Mouse (Mus musculus) heart, embryonic 12.5 days (tissue): ENCODE data around the gene Ctnna3. TPM values are rescaled to one million over a fixed set of nuclear protein-coding genes. Genes with fewer than 3 reads are reported as not detected.

Experiments used
- ATAC-seq: fragments of 200-750 bp; cut with Nextera tagmentation; 2 replicates; pipeline ENCODE4 v1.8.0; 2017; ENCODE audit warnings: moderate TSS enrichment, moderate library complexity; ENCODE audit not compliant: insufficient number of reproducible peaks, low FRiP score
- H3K27ac ChIP-seq: fragments of 300-500 bp; sonication (generic); 2 replicates; pipeline ENCODE4 v1.5.1; 2016; ENCODE audit warnings: mild to moderate bottlenecking, moderate library complexity; ENCODE audit not compliant: poor library complexity, severe bottlenecking
- H3K27me3 ChIP-seq: fragments of 300-500 bp; sonication (generic); replicated peaks from 2 replicates; pipeline ENCODE4 v1.6.1; 2016; ENCODE audit warnings: mild to moderate bottlenecking, moderate library complexity
- H3K36me3 ChIP-seq: fragments of 300-500 bp; sonication (generic); 2 replicates; pipeline ENCODE4 v1.6.1; 2016; ENCODE audit warnings: mild to moderate bottlenecking, moderate library complexity
- H3K4me1 ChIP-seq: fragments of 300-500 bp; sonication (generic); replicated peaks from 2 replicates; pipeline ENCODE4 v1.6.1; 2016; ENCODE audit warnings: mild to moderate bottlenecking
- H3K4me2 ChIP-seq: fragments of 300-500 bp; sonication (generic); 2 replicates; pipeline ENCODE4 v1.6.1; 2016; ENCODE audit warnings: mild to moderate bottlenecking, moderate library complexity
- H3K4me3 ChIP-seq: fragments of 300-500 bp; sonication (generic); 2 replicates; pipeline ENCODE4 v1.5.1; 2016; ENCODE audit warnings: mild to moderate bottlenecking
- H3K9ac ChIP-seq: fragments of 300-500 bp; sonication (generic); 2 replicates; pipeline ENCODE4 v1.6.1; 2016; ENCODE audit warnings: mild to moderate bottlenecking, moderate library complexity
- H3K9me3 ChIP-seq: fragments of 300-500 bp; sonication (generic); replicated peaks from 2 replicates; pipeline ENCODE4 v1.6.1; 2016; ENCODE audit warnings: mild to moderate bottlenecking, moderate library complexity
- WGBS: fragments of 180-500 bp; shearing (Covaris S2); methylation state at CpG from one replicate; pipeline ENCODE4 v1.1.7; 2016; 5-methylcytosine and 5-hydroxymethylcytosine counted together
- polyA plus RNA-seq: library from polyadenylated mRNA; unstranded; fragments of >200 nt; fragmentation: Nextera tagmentation; extraction: Ambion mirVana; gene quantifications from 2 replicates; pipeline ENCODE4 v1.2.1, GENCODE M21; 2016

Ctnna3 gene
- polyA plus RNA-seq, 1 experiment from 2014 or later = 24.0 TPM

GRCm38 (mm10) chr10:63541754-63542153 is 111.9 kb downstream of the Ctnna3 start:
- Histone ChIP-seq H3K4me1 (peaks cover 28% of the 10 kb centered on the region), H3K36me3 (peaks cover 17% of the 10 kb centered on the region), H3K4me2 (peak overlapping the region; percentile 21; the same call in 1 of the 2 replicates), H3K27me3 (no peaks in the 10 kb centered on the region), H3K9ac (no peak overlapping the region), H3K27ac (peak overlapping the region; percentile 92), H3K9me3 (no peaks in the 10 kb centered on the region), H3K4me3 (no peak overlapping the region)
- ATAC-seq = peak; percentile 81
- 15% methylated on average over 5 of the region's 5 CpGs for whole genome bisulfite sequencing

- H3K4me1 ChIP-seq = peaks cover 33% of the 10 kb centered on the region
- H3K9me3 ChIP-seq = no peaks in the 10 kb centered on the region
- no peak for ATAC-seq
- H3K9ac ChIP-seq = no peak overlapping the region
- H3K4me2 ChIP-seq = 0 out of 2 replicates have a peak overlapping the region, but pooled peaks have one; percentile 21
- peak overlapping the region; percentile 92 for H3K27ac ChIP-seq
- WGBS = 58% methylated on average over 6 of the region's 6 CpGs
- H3K27me3 ChIP-seq = no peaks in the 10 kb centered on the region
- no peak overlapping the region for H3K4me3 ChIP-seq
- peaks cover 15% of the 10 kb centered on the region for H3K36me3 ChIP-seq
Measured at GRCm38 (mm10) chr10:63542493-63542892, 112.6 kb downstream of the Ctnna3 start.

GRCm38 (mm10) chr10:63566691-63567090 is 136.8 kb downstream of the Ctnna3 start:
- no peaks in the 10 kb centered on the region for H3K4me1 ChIP-seq
- peaks cover 29% of the 10 kb centered on the region for H3K36me3 ChIP-seq
- no peak overlapping the region for H3K4me2 ChIP-seq
- no peak overlapping the region for H3K4me3 ChIP-seq
- H3K27ac ChIP-seq = no peak overlapping the region
- H3K9me3 ChIP-seq = peaks cover 4% of the 10 kb centered on the region
- no peak overlapping the region for H3K9ac ChIP-seq
- 77% methylated on average over 8 of the region's 8 CpGs for WGBS
- H3K27me3 ChIP-seq = no peaks in the 10 kb centered on the region
- ATAC-seq = no peak

GRCm38 (mm10) chr10:63571561-63571960 is 141.7 kb downstream of the Ctnna3 start:
- H3K36me3 ChIP-seq = peaks cover 47% of the 10 kb centered on the region
- no peak overlapping the region for H3K27ac ChIP-seq
- H3K9ac ChIP-seq = no peak overlapping the region
- H3K4me3 ChIP-seq = no peak overlapping the region
- no peak for ATAC-seq
- H3K4me2 ChIP-seq = no peak overlapping the region
- H3K4me1 ChIP-seq = no peaks in the 10 kb centered on the region
- peaks cover 10% of the 10 kb centered on the region for H3K9me3 ChIP-seq
- no peaks in the 10 kb centered on the region for H3K27me3 ChIP-seq

GRCm38 (mm10) chr10:63572866-63573265 is 143.0 kb downstream of the Ctnna3 start:
- ATAC-seq = no peak
- Histone ChIP-seq H3K36me3 (peaks cover 38% of the 10 kb centered on the region), H3K4me1 (no peaks in the 10 kb centered on the region), H3K4me2 (no peak overlapping the region), H3K27me3 (no peaks in the 10 kb centered on the region), H3K9me3 (peaks cover 10% of the 10 kb centered on the region), H3K27ac (no peak overlapping the region), H3K9ac (no peak overlapping the region), H3K4me3 (no peak overlapping the region)
- 84% methylated on average over 7 of the region's 7 CpGs for whole genome bisulfite sequencing

GRCm38 (mm10) chr10:63574100-63574609 is 144.3 kb downstream of the Ctnna3 start:
- peaks cover 10% of the 10 kb centered on the region for H3K9me3 ChIP-seq
- H3K4me3 ChIP-seq = no peak overlapping the region
- no peak overlapping the region for H3K4me2 ChIP-seq
- ATAC-seq = peak; percentile 36; the same call in 1 of the 2 replicates
- 79% methylated on average over 7 of the region's 7 CpGs for WGBS
- no peaks in the 10 kb centered on the region for H3K4me1 ChIP-seq
- no peak overlapping the region for H3K27ac ChIP-seq
- H3K9ac ChIP-seq = no peak overlapping the region
- H3K27me3 ChIP-seq = no peaks in the 10 kb centered on the region
- H3K36me3 ChIP-seq = peaks cover 31% of the 10 kb centered on the region

GRCm38 (mm10) chr10:63582608-63583007 is 152.7 kb downstream of the Ctnna3 start:
- Histone ChIP-seq H3K4me2 (no peak overlapping the region), H3K9ac (no peak overlapping the region), H3K27ac (no peak overlapping the region), H3K4me1 (peaks cover 7% of the 10 kb centered on the region; the same call in 1 of the 2 replicates), H3K27me3 (no peaks in the 10 kb centered on the region), H3K9me3 (no peaks in the 10 kb centered on the region), H3K36me3 (no peaks in the 10 kb centered on the region), H3K4me3 (no peak overlapping the region)
- 12% methylated on average over 14 of the region's 14 CpGs for WGBS
- ATAC-seq = 0 out of 2 replicates have a peak, but pooled peaks have one; percentile 9

GRCm38 (mm10) chr10:63583798-63584374 is 154.0 kb downstream of the Ctnna3 start:
- H3K4me3 ChIP-seq = no peak overlapping the region
- H3K4me2 ChIP-seq = no peak overlapping the region
- H3K9ac ChIP-seq = no peak overlapping the region
- H3K4me1 ChIP-seq = peaks cover 18% of the 10 kb centered on the region
- H3K27me3 ChIP-seq = no peaks in the 10 kb centered on the region
- WGBS = 64% methylated on average over 20 of the region's 20 CpGs
- no peak overlapping the region for H3K27ac ChIP-seq
- no peaks in the 10 kb centered on the region for H3K36me3 ChIP-seq
- no peaks in the 10 kb centered on the region for H3K9me3 ChIP-seq
- ATAC-seq = no peak

- peaks cover 10% of the 10 kb centered on the region for H3K36me3 ChIP-seq
- H3K4me1 ChIP-seq = peaks cover 6% of the 10 kb centered on the region; the same call in 1 of the 2 replicates
- H3K27me3 ChIP-seq = no peaks in the 10 kb centered on the region
- H3K4me2 ChIP-seq = no peak overlapping the region
- no peak overlapping the region for H3K27ac ChIP-seq
- peaks cover 3% of the 10 kb centered on the region; the same call in 1 of the 2 replicates for H3K9me3 ChIP-seq
- no peak overlapping the region for H3K9ac ChIP-seq
- WGBS = 79% methylated on average over 5 of the region's 5 CpGs
- no peak for ATAC-seq
- H3K4me3 ChIP-seq = no peak overlapping the region
Measured at GRCm38 (mm10) chr10:63599417-63599816, 169.5 kb downstream of the Ctnna3 start.

GRCm38 (mm10) chr10:63601206-63601605 is 171.3 kb downstream of the Ctnna3 start:
- Histone ChIP-seq H3K4me2 (no peak overlapping the region), H3K4me3 (no peak overlapping the region), H3K27me3 (no peaks in the 10 kb centered on the region), H3K27ac (peak overlapping the region; percentile 89), H3K9me3 (peaks cover 15% of the 10 kb centered on the region), H3K36me3 (peaks cover 8% of the 10 kb centered on the region), H3K9ac (no peak overlapping the region), H3K4me1 (peaks cover 6% of the 10 kb centered on the region; the same call in 1 of the 2 replicates)
- 57% methylated on average over 2 of the region's 2 CpGs for WGBS
- ATAC-seq = no peak

- ATAC-seq = no peak
- H3K4me1 ChIP-seq = no peaks in the 10 kb centered on the region; the same call in 1 of the 2 replicates
- 75% methylated on average over 1 of the region's 1 CpGs for WGBS
Measured at GRCm38 (mm10) chr10:63628546-63628945, 198.6 kb downstream of the Ctnna3 start.

More at GRCm38 (mm10) chr10:63628546-63628945, 198.6 kb downstream of the Ctnna3 start:
- H3K4me3 ChIP-seq = no peak overlapping the region
- H3K4me2 ChIP-seq = no peak overlapping the region
- no peaks in the 10 kb centered on the region for H3K36me3 ChIP-seq
- no peaks in the 10 kb centered on the region for H3K9me3 ChIP-seq
- H3K9ac ChIP-seq = no peak overlapping the region
- H3K27ac ChIP-seq = no peak overlapping the region
- H3K27me3 ChIP-seq = no peaks in the 10 kb centered on the region
